Mouse (Mus musculus) telencephalon, adult 2 months (tissue): ENCODE measurements around the gene 2210407C18Rik.

Experiments
- DNase-seq: peaks from one replicate; pipeline ENCODE4 v3.0.0-alpha.2; 2011; ENCODE audit warnings: low read depth, low spot score

2210407C18Rik gene

GRCm38 (mm10) chr11:58602062-58602461 is 13.8 kb downstream of the 2210407C18Rik start:
- no peak for DNase-seq

- no peak for DNase-seq
Observed at GRCm38 (mm10) chr11:58597837-58598236, 18.0 kb downstream of the 2210407C18Rik start.

GRCm38 (mm10) chr11:58594814-58595213 is 21.1 kb downstream of the 2210407C18Rik start, which contains the start of gene Olfr324:
TSS of gene Olfr324 (plus strand) at chr11:58595114.
- DNase-seq: no peak

GRCm38 (mm10) chr11:58588620-58589250 is 27.1 kb downstream of the 2210407C18Rik start:
- peak; percentile 9 for DNase-seq

GRCm38 (mm10) chr11:58587898-58588348 is 28.0 kb downstream of the 2210407C18Rik start:
- no peak for DNase-seq

GRCm38 (mm10) chr11:58578636-58579035 is 37.2 kb downstream of the 2210407C18Rik start:
- peak; percentile 51 for DNase-seq

- DNase-seq: no peak
Observed at GRCm38 (mm10) chr11:58577430-58577829, 38.4 kb downstream of the 2210407C18Rik start, which contains the start of gene Olfr325. TSS of gene Olfr325 (plus strand) at chr11:58577730.

GRCm38 (mm10) chr11:58570405-58570804 is 45.5 kb downstream of the 2210407C18Rik start, which contains the start of gene Olfr224:
TSS of gene Olfr224 (minus strand) at chr11:58570553.
- DNase-seq: no peak
